Mouse (Mus musculus): Measurements from ENCODE around the gene Ykt6. TPM values are rescaled to one million over a fixed set of nuclear protein-coding genes. Genes with fewer than 3 reads are reported as not detected.

Ykt6 gene
- polyA plus RNA-seq, 1 experiment, result 93.3 TPM

DNA sequence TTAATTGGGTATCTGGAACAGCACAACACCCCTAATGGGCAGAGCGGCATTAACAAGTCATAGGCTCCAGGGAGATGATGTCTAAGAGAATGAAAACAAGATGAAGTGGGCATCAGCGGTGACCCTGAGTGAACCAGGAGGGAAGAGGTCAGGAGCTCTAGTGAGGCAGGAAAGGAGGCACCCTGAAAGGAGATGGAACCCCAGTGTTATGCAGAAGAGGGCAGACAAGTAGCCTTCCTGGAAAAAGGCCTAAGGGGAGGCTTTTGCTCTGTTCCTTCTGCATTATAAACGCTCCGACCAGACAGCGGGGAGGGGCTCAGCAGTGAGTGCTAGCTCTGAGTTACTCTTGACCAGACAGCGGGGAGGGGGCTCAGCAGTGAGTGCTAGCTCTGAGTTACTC, 12.5 kb upstream of the Ykt6 start:
- Histone ChIP-seq H3K27me3 (ENCODE audit: control insufficient read depth, insufficient read depth, insufficient read length) (peaks cover 29% of the 10 kb centered on the region), H3ac (ENCODE audit: control insufficient read depth, insufficient read length, low read depth) (no peak overlapping the region), H3K36me3 (ENCODE audit: control insufficient read depth, insufficient read depth) (no peaks in the 10 kb centered on the region), H3K4me3 (ENCODE audit: insufficient read depth, poor library complexity, severe bottlenecking) (no peak overlapping the region), H3K79me2 (ENCODE audit: control insufficient read depth, insufficient read depth) (no peaks in the 10 kb centered on the region), H3K79me3 (ENCODE audit: low read depth) (no peaks in the 10 kb centered on the region)
- TF ChIP-seq MYOD1 (IDR thresholded peaks at IDR 0.05; ENCODE audit: control insufficient read depth, insufficient read length, low read depth), result no peak
- no peak for TF ChIP-seq FOSL1 (IDR thresholded peaks at IDR 0.05; ENCODE audit: insufficient read depth, low read length, poor library complexity, severe bottlenecking)
- TF ChIP-seq CEBPB (IDR thresholded peaks at IDR 0.05; ENCODE audit: low read depth), result no peak
- no peak for TF ChIP-seq CTCF (IDR thresholded peaks at IDR 0.05; ENCODE audit: control insufficient read depth, insufficient read depth, insufficient read length)
- no peak for TF ChIP-seq USF1 (IDR thresholded peaks at IDR 0.05; ENCODE audit: low read depth)
- no peak for TF ChIP-seq MAX (IDR thresholded peaks at IDR 0.05)
- TF ChIP-seq MYOG (IDR thresholded peaks at IDR 0.05; ENCODE audit: control insufficient read depth, extremely low read depth, insufficient read length), result no peak

DNA sequence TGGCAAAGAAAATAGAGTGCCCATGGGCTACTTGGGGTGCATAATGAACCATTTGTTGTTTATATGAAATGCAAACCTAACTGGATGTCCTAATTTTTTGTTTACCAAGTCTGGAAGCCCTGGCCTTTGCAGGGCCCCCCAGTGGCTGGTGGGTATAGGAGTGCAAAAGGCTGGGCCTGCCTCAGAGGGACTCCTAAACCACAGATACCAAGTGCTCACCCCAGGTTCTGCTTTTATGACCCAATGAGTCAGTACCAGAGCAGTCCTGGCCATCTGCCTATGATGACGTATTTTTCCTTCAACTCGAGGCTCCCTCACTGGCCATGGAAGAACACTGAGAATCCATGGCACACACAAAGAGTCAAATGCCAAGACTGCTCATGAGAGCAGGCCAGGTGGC, 10.4 kb upstream of the Ykt6 start:
- peaks cover 38% of the 10 kb centered on the region for H3K27me3 ChIP-seq (ENCODE audit: control insufficient read depth, insufficient read depth, insufficient read length)
- H3K79me2 ChIP-seq (ENCODE audit: control insufficient read depth, insufficient read depth), result no peaks in the 10 kb centered on the region
- TF ChIP-seq CEBPB (IDR thresholded peaks at IDR 0.05; ENCODE audit: low read depth) (no peak), USF1 (IDR thresholded peaks at IDR 0.05; ENCODE audit: low read depth) (no peak), MYOG (IDR thresholded peaks at IDR 0.05; ENCODE audit: control insufficient read depth, extremely low read depth, insufficient read length) (no peak), MAX (IDR thresholded peaks at IDR 0.05) (no peak), MYOD1 (IDR thresholded peaks at IDR 0.05; ENCODE audit: control insufficient read depth, insufficient read length, low read depth) (no peak), CTCF (IDR thresholded peaks at IDR 0.05; ENCODE audit: control insufficient read depth, insufficient read depth, insufficient read length) (no peak), FOSL1 (IDR thresholded peaks at IDR 0.05; ENCODE audit: insufficient read depth, low read length, poor library complexity, severe bottlenecking) (no peak)
- no peak overlapping the region for H3K4me3 ChIP-seq (ENCODE audit: insufficient read depth, poor library complexity, severe bottlenecking)
- H3K79me3 ChIP-seq (ENCODE audit: low read depth), result no peaks in the 10 kb centered on the region
- H3ac ChIP-seq (ENCODE audit: control insufficient read depth, insufficient read length, low read depth), result no peak overlapping the region
- no peaks in the 10 kb centered on the region for H3K36me3 ChIP-seq (ENCODE audit: control insufficient read depth, insufficient read depth)

DNA sequence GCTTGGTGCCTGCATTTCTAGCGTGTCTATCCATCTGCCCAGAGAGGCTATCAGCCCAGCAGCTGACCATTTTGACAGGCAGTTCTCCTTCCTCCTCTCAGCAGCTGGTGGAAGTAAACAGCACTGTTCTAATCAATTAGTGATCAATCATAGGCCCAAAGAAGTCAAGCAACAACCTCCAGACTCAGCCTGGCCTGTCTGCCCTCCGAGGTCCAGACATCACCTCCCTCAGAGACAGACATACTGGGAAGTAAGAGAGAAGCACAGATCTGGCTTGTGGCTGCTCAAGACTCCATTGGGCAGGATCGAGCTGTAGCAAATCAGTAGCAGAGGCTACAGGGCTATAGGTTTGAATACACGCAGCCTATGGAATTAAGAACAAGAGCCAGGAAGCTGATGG, 7.7 kb upstream of the Ykt6 start:
- Histone ChIP-seq H3K79me2 (ENCODE audit: control insufficient read depth, insufficient read depth) (no peaks in the 10 kb centered on the region), H3K79me3 (ENCODE audit: low read depth) (no peaks in the 10 kb centered on the region), H3K27me3 (ENCODE audit: control insufficient read depth, insufficient read depth, insufficient read length) (peaks cover 14% of the 10 kb centered on the region), H3ac (ENCODE audit: control insufficient read depth, insufficient read length, low read depth) (no peak overlapping the region), H3K36me3 (ENCODE audit: control insufficient read depth, insufficient read depth) (no peaks in the 10 kb centered on the region), H3K4me3 (ENCODE audit: insufficient read depth, poor library complexity, severe bottlenecking) (no peak overlapping the region)
- TF ChIP-seq MAX (IDR thresholded peaks at IDR 0.05), result no peak
- no peak for TF ChIP-seq FOSL1 (IDR thresholded peaks at IDR 0.05; ENCODE audit: insufficient read depth, low read length, poor library complexity, severe bottlenecking)
- TF ChIP-seq CEBPB (IDR thresholded peaks at IDR 0.05; ENCODE audit: low read depth), result no peak
- TF ChIP-seq MYOD1 (IDR thresholded peaks at IDR 0.05; ENCODE audit: control insufficient read depth, insufficient read length, low read depth), result no peak
- TF ChIP-seq CTCF (IDR thresholded peaks at IDR 0.05; ENCODE audit: control insufficient read depth, insufficient read depth, insufficient read length), result no peak
- TF ChIP-seq MYOG (IDR thresholded peaks at IDR 0.05; ENCODE audit: control insufficient read depth, extremely low read depth, insufficient read length), result no peak
- TF ChIP-seq USF1 (IDR thresholded peaks at IDR 0.05; ENCODE audit: low read depth), result no peak

DNA sequence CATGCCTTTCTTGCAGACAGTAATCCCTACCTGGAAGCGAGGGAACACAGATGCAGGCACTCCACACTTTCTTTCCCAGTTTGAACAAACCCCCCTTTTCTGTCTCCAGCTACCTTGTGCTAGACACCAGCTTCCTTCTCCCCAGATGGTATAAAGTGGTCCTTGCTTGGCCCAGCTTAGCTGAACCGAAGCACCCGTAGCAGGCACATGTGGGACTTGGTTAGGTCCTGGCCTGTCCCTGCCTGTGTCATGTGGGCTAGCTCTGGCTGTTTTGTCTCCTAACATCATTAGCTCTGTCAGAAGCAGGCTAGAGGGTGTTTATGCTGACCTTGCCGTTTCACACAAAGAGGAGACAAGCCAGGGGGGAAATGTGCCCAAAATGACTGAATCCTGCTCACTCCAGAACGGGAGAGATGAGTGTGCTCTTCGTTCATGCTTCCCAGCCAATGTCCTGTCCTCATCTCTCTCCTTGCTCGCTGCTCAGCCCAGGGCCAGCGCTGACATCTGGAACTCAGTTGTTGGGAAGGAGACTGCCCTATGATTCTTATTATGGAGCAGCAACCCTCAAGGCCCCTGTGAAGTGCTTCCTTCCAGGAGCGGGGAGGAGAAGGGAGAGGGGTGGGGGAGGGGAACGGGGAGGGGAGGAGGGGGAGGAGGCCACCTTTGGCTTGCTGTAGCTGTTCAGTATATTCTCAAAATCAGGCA, 6.8 kb upstream of the Ykt6 start:
- TF ChIP-seq CEBPB (IDR thresholded peaks at IDR 0.05; ENCODE audit: low read depth), result no peak
- TF ChIP-seq MAX (IDR thresholded peaks at IDR 0.05), result no peak
- TF ChIP-seq FOSL1 (IDR thresholded peaks at IDR 0.05; ENCODE audit: insufficient read depth, low read length, poor library complexity, severe bottlenecking), result no peak
- no peak for TF ChIP-seq USF1 (IDR thresholded peaks at IDR 0.05; ENCODE audit: low read depth)
- no peak for TF ChIP-seq MYOG (IDR thresholded peaks at IDR 0.05; ENCODE audit: control insufficient read depth, extremely low read depth, insufficient read length)
- TF ChIP-seq CTCF (IDR thresholded peaks at IDR 0.05; ENCODE audit: control insufficient read depth, insufficient read depth, insufficient read length), result no peak
- no peak for TF ChIP-seq MYOD1 (IDR thresholded peaks at IDR 0.05; ENCODE audit: control insufficient read depth, insufficient read length, low read depth)
- no peaks in the 10 kb centered on the region for H3K79me3 ChIP-seq (ENCODE audit: low read depth)
- H3ac ChIP-seq (ENCODE audit: control insufficient read depth, insufficient read length, low read depth), result no peak overlapping the region
- no peak overlapping the region for H3K4me3 ChIP-seq (ENCODE audit: insufficient read depth, poor library complexity, severe bottlenecking)
- H3K27me3 ChIP-seq (ENCODE audit: control insufficient read depth, insufficient read depth, insufficient read length), result peaks cover 12% of the 10 kb centered on the region
- H3K79me2 ChIP-seq (ENCODE audit: control insufficient read depth, insufficient read depth), result no peaks in the 10 kb centered on the region
- no peaks in the 10 kb centered on the region for H3K36me3 ChIP-seq (ENCODE audit: control insufficient read depth, insufficient read depth)

DNA sequence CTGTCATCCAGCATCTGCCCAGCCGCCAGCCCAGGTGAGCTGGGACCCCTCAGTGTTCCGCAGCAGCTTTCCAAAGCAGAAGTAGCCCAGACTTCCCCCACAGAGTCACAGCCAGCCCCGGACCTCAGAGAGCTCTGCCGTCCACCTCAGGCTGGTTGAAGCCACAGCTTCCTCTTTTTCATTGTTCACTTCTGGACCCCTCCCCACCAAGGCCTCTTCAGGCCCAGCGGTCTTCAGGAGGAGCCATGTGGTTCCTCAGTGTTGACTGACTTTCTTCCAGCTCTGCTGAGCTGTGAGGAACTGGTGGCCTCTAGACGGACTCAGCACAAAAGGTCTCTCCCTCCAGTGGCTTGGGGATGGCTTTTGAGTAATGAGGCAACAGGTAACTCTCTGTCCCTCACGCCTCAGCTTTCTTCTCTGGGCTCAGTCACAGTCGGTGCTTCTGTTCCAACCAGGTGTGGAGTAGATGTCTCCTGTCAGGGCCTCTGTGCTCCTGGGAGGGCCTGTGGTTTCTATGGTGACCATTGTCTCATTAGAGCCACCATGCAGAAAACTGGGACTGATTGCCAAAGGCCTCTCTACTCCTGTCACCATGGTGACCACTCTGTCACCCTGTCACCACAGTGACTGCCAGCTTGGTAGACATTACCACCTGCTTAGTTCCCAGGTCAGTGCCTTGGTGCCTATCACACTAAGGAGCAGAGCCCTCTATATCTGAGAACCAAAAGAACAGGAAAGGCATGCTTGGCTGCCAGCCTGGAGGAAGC, 5.7 kb upstream of the Ykt6 start, which contains the start of gene Gck:
Gene Gck, minus strand, starts transcription at position 496 of the 767 bp plus-strand sequence.
- Histone ChIP-seq H3K36me3 (ENCODE audit: control insufficient read depth, insufficient read depth) (no peaks in the 10 kb centered on the region), H3K27me3 (ENCODE audit: control insufficient read depth, insufficient read depth, insufficient read length) (peaks cover 12% of the 10 kb centered on the region), H3ac (ENCODE audit: control insufficient read depth, insufficient read length, low read depth) (no peak within 1 kb of the TSS), H3K4me3 (ENCODE audit: insufficient read depth, poor library complexity, severe bottlenecking) (no peak within 1 kb of the TSS), H3K79me2 (ENCODE audit: control insufficient read depth, insufficient read depth) (no peaks in the 10 kb centered on the region), H3K79me3 (ENCODE audit: low read depth) (no peaks in the 10 kb centered on the region)
- TF ChIP-seq USF1 (IDR thresholded peaks at IDR 0.05; ENCODE audit: low read depth) (no peak), FOSL1 (IDR thresholded peaks at IDR 0.05; ENCODE audit: insufficient read depth, low read length, poor library complexity, severe bottlenecking) (no peak), MYOG (IDR thresholded peaks at IDR 0.05; ENCODE audit: control insufficient read depth, extremely low read depth, insufficient read length) (no peak), MAX (IDR thresholded peaks at IDR 0.05) (no peak), MYOD1 (IDR thresholded peaks at IDR 0.05; ENCODE audit: control insufficient read depth, insufficient read length, low read depth) (no peak)

Measured in C2C12 (cell line).